Mouse (Mus musculus) CH12.LX (cell line): Measurements from ENCODE around the gene Msh3. TPM values are rescaled to one million over a fixed set of nuclear protein-coding genes. Genes with fewer than 3 reads are reported as not detected.

Source experiments
- DNase-seq: peaks from one replicate; pipeline ENCODE4 v3.0.0-alpha.2; 2013; ENCODE audit errors: extremely low read depth
- H3K27ac ChIP-seq: 2 replicates; pipeline ENCODE4 v1.5.1; 2012; ENCODE audit warnings: low read depth, mild to moderate bottlenecking, control low read depth, moderate library complexity; ENCODE audit not compliant: insufficient read depth
- H3K27me3 ChIP-seq: replicated peaks from 2 replicates; pipeline ENCODE3; 2012; ENCODE audit warnings: inconsistent platforms
- H3K36me3 ChIP-seq, 2 experiments: replicated peaks in 1 of 2; 2 replicates each; pipeline versions ENCODE3 to v1.6.1; 2012; ENCODE audit warnings: inconsistent platforms in 1 of 2, low read length in 1 of 2, mild to moderate bottlenecking in 1 of 2, mixed read lengths in 1 of 2, moderate library complexity in 1 of 2; ENCODE audit not compliant: control insufficient read depth in 1 of 2, insufficient read depth in 1 of 2
- H3K4me1 ChIP-seq, 2 experiments: 2 replicates each; pipeline ENCODE4 v1.6.1; 2012; ENCODE audit warnings: inconsistent platforms in 1 of 2, moderate library complexity in 1 of 2; ENCODE audit not compliant: insufficient read depth in 2 of 2, control insufficient read depth in 1 of 2
- H3K4me2 ChIP-seq: 2 replicates; pipeline ENCODE4 v1.6.1; 2012; ENCODE audit warnings: low read depth, mild to moderate bottlenecking, control low read depth; ENCODE audit not compliant: poor library complexity, insufficient read depth, severe bottlenecking
- H3K4me3 ChIP-seq, 3 experiments: fragments of 150-350 bp in 1 of 3; sonication (generic) in 1 of 3; replicated peaks in 1 of 3; 2 replicates each; pipeline versions ENCODE3 to v1.5.1; 2011 to 2012; ENCODE audit warnings: low read depth in 2 of 3, low read length in 2 of 3, mild to moderate bottlenecking in 2 of 3, moderate library complexity in 2 of 3, control low read depth in 1 of 3, improper control_type of control experiment in 1 of 3, inconsistent platforms in 1 of 3, mixed read lengths in 1 of 3; ENCODE audit not compliant: poor library complexity in 1 of 3
- H3K79me2 ChIP-seq: replicated peaks from 2 replicates; pipeline ENCODE4 v1.6.1; 2012; ENCODE audit warnings: mild to moderate bottlenecking, moderate library complexity; ENCODE audit not compliant: control insufficient read depth, poor library complexity, insufficient read depth, severe bottlenecking; ENCODE audit errors: extremely low read depth
- H3K9ac ChIP-seq: 2 replicates; pipeline ENCODE4 v1.6.1; 2012; ENCODE audit warnings: low read depth, mild to moderate bottlenecking, control low read depth, moderate library complexity; ENCODE audit not compliant: insufficient read depth
- H3K9me3 ChIP-seq: replicated peaks from 2 replicates; pipeline ENCODE3; 2012; ENCODE audit warnings: low read length, inconsistent platforms, mixed read lengths
- BHLHE40 ChIP-seq: IDR thresholded peaks from 2 replicates; pipeline ENCODE4 v1.6.1; 2011; ENCODE audit warnings: mild to moderate bottlenecking, low read depth, low read length, improper control_type of control experiment
- CHD1 ChIP-seq: IDR thresholded peaks from 2 replicates; pipeline ENCODE4 v1.6.1; 2012; ENCODE audit warnings: low read depth, low read length, improper control_type of control experiment, inconsistent platforms
- CTCF ChIP-seq, 2 experiments: IDR thresholded peaks in 1 of 2; conservative IDR thresholded peaks in 1 of 2; 2 replicates each; pipeline ENCODE4 v1.5.1; 2011 to 2012; ENCODE audit warnings: low read depth in 2 of 2, low read length in 2 of 2, improper control_type of control experiment in 1 of 2, inconsistent platforms in 1 of 2, mild to moderate bottlenecking in 1 of 2, moderate library complexity in 1 of 2
- ELF1 ChIP-seq: IDR thresholded peaks from 2 replicates; pipeline ENCODE4 v1.6.1; 2014; ENCODE audit warnings: low read depth, mild to moderate bottlenecking, inconsistent platforms, low read length, improper control_type of control experiment
- EP300 ChIP-seq: IDR thresholded peaks from 2 replicates; pipeline ENCODE4 v1.6.1; 2011; ENCODE audit warnings: low read length, improper control_type of control experiment
- ETS1 ChIP-seq: conservative IDR thresholded peaks from 2 replicates; pipeline ENCODE4 v1.6.1; 2012; ENCODE audit warnings: low read depth, mild to moderate bottlenecking, inconsistent platforms, low read length, improper control_type of control experiment, moderate library complexity
- JUN ChIP-seq: IDR thresholded peaks from 2 replicates; pipeline ENCODE4 v1.6.1; 2011; ENCODE audit warnings: low read depth, mild to moderate bottlenecking, low read length, improper control_type of control experiment, moderate library complexity; ENCODE audit not compliant: insufficient read depth
- JUND ChIP-seq: conservative IDR thresholded peaks from 2 replicates; pipeline ENCODE4 v1.6.1; 2011; ENCODE audit warnings: low read depth, low read length, improper control_type of control experiment
- MAZ ChIP-seq: IDR thresholded peaks from 2 replicates; pipeline ENCODE4 v1.6.1; 2012; ENCODE audit warnings: low read depth, mild to moderate bottlenecking, inconsistent platforms, low read length, improper control_type of control experiment, moderate library complexity
- MEF2A ChIP-seq: IDR thresholded peaks from 2 replicates; pipeline ENCODE4 v1.6.1; 2014; ENCODE audit warnings: low read depth, mild to moderate bottlenecking, inconsistent platforms, low read length, improper control_type of control experiment, borderline replicate concordance
- MXI1 ChIP-seq: IDR thresholded peaks from 2 replicates; pipeline ENCODE4 v1.6.1; 2011; ENCODE audit warnings: mild to moderate bottlenecking, low read depth, low read length, improper control_type of control experiment
- MYC ChIP-seq: IDR thresholded peaks from 2 replicates; pipeline ENCODE4 v1.6.1; 2011; ENCODE audit warnings: low read depth, mild to moderate bottlenecking, improper control_type of control experiment, low read length
- NELFE ChIP-seq: IDR thresholded peaks from 2 replicates; pipeline ENCODE4 v1.6.1; 2011; ENCODE audit warnings: low read depth, low read length, improper control_type of control experiment
- NRF1 ChIP-seq: IDR thresholded peaks from 2 replicates; pipeline ENCODE4 v1.6.1; 2014; ENCODE audit warnings: low read depth, mild to moderate bottlenecking, inconsistent platforms, low read length, improper control_type of control experiment, moderate library complexity
- PAX5 ChIP-seq: IDR thresholded peaks from 2 replicates; pipeline ENCODE4 v1.6.1; 2012; ENCODE audit warnings: low read length, inconsistent platforms, mixed read lengths
- POLR2A ChIP-seq: IDR thresholded peaks from 2 replicates; pipeline ENCODE4 v1.6.1; 2011; ENCODE audit warnings: low read depth, mild to moderate bottlenecking, improper control_type of control experiment, low read length
- POLR2AphosphoS2 ChIP-seq: IDR thresholded peaks from 2 replicates; pipeline ENCODE4 v1.6.1; 2011; ENCODE audit warnings: low read depth, low read length, improper control_type of control experiment
- RAD21 ChIP-seq: IDR thresholded peaks from 2 replicates; pipeline ENCODE4 v1.6.1; 2011; ENCODE audit warnings: low read depth, mild to moderate bottlenecking, low read length, improper control_type of control experiment, moderate library complexity
- SIN3A ChIP-seq: IDR thresholded peaks from 2 replicates; pipeline ENCODE4 v1.6.1; 2012; ENCODE audit warnings: low read length, improper control_type of control experiment, inconsistent platforms
- SMC3 ChIP-seq: IDR thresholded peaks from 2 replicates; pipeline ENCODE4 v1.6.1; 2011; ENCODE audit warnings: low read depth, low read length, improper control_type of control experiment
- TBP ChIP-seq: conservative IDR thresholded peaks from 2 replicates; pipeline ENCODE4 v1.6.1; 2011; ENCODE audit warnings: low read depth, low read length, improper control_type of control experiment
- USF2 ChIP-seq: conservative IDR thresholded peaks from 2 replicates; pipeline ENCODE4 v1.6.1; 2011; ENCODE audit warnings: low read depth, low read length, improper control_type of control experiment
- ZKSCAN1 ChIP-seq: IDR thresholded peaks from 2 replicates; pipeline ENCODE4 v1.6.1; 2012; ENCODE audit warnings: low read depth, inconsistent platforms, low read length, improper control_type of control experiment, borderline replicate concordance
- dilution Hi-C: fragments of 300-500 bp; cut with MboI; formaldehyde crosslinking; loops from 2 replicates; pipeline ENCODE4 v1.14.3; 2020; ENCODE audit warnings: low sequenced_read_pairs; ENCODE audit not compliant: extremely low pct_unique_long_range_greater_than_20kb, extremely low pct_ligation_motif_present
- in situ Hi-C: fragments of 300-500 bp; cut with MboI; formaldehyde crosslinking; loops from 3 replicates; pipeline ENCODE4 v1.14.3; 2019; ENCODE audit warnings: low sequenced_read_pairs, low pct_ligation_motif_present, low pct_unique_long_range_greater_than_20kb, mixed read lengths
- polyA plus RNA-seq: library from polyadenylated mRNA; unstranded; fragments of >175 nt; gene quantifications from 2 replicates; pipeline ENCODE4 v1.2.1, GENCODE M21; 2012; ENCODE audit warnings: low read depth; ENCODE audit not compliant: insufficient read length
- total RNA-seq, 2 experiments: library from RNA; depleted of rRNA; stranded (reverse); fragments of 300-350 nt in 1 of 2; fragments of >200 nt in 1 of 2; gene quantifications; 2 replicates each; pipeline ENCODE4 v1.2.3; 2012 to 2014

Gene Msh3
- total and polyA plus RNA-seq, 3 experiments: 13.7 to 27.0 (median 18.3) TPM

DNA sequence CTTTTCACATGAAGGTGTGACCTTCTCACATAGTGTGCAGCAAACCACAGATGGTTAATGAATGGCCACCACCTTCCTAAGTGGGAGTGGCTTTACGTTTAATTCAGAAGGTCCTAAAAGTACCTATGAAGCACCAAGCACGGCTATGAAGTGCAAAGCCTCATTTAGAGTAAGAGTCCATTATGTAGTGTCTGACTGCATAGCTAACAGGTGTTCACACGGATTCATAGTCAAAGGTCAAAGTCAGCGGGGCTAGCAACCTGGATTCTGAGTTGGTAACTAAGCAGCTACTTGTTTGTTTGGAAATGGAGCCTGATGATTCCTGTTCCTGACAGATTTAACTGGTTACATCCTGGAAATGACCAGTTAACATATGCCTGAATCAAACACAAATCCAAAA lies 53.0 kb downstream of the Msh3 start:
- Histone ChIP-seq H3K9me3 (peaks cover 4% of the 10 kb centered on the region), H3K4me3 (no peak overlapping the region), H3K9ac (no peak overlapping the region), H3K4me1 (peaks cover 4 to 24% of the 10 kb centered on the region in 2 experiments; a peak in 2 of 4 replicates), H3K27me3 (no peaks in the 10 kb centered on the region), H3K36me3 (peaks cover 0 to 44% of the 10 kb centered on the region in 2 experiments), H3K79me2 (no peaks in the 10 kb centered on the region; the same call in 1 of the 2 replicates), H3K27ac (no peak overlapping the region), H3K4me2 (no peak overlapping the region)
- dilution Hi-C loops (no loop called here), in situ Hi-C loops (no loop called here)
- no peak for DNase-seq
- no peak for TF ChIP-seq CTCF (conservative IDR thresholded peaks at IDR 0.05 in 1 of 2, IDR thresholded peaks at IDR 0.05 in 1 of 2; ENCODE audit: low read depth in 2 of 2, low read length in 2 of 2)
- TF ChIP-seq SMC3: no peak
- TF ChIP-seq RAD21: no peak
- no peak for TF ChIP-seq JUN
- no peak for TF ChIP-seq JUND
- no peak for TF ChIP-seq BHLHE40
- no peak for TF ChIP-seq MYC
- TF ChIP-seq POLR2A: no peak

DNA sequence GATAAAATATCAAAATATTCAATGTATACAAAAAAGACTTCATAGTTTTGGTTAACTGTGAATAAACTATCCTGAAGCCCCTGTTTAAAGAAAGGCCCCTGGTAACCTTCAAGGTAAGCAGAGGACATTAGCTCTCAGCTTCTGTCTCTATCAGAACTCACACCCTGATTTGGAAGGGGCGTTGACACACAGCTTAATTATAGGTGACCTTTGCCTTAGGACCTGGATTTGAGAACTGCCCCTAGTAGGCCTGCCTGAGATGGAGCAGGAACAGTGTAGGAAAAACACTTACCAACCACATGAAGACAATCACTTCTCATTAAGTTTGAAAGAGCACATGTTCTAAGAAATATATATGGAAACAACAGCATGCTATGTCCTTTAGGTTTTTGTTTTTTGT lies 55.3 kb downstream of the Msh3 start:
- Histone ChIP-seq H3K4me3 (no peak overlapping the region), H3K36me3 (peaks cover 2 to 44% of the 10 kb centered on the region in 2 experiments), H3K4me1 (peaks cover 4 to 24% of the 10 kb centered on the region in 2 experiments; a peak in 2 of 4 replicates), H3K79me2 (no peaks in the 10 kb centered on the region; the same call in 1 of the 2 replicates), H3K4me2 (no peak overlapping the region), H3K9me3 (no peaks in the 10 kb centered on the region), H3K27ac (no peak overlapping the region), H3K9ac (no peak overlapping the region), H3K27me3 (no peaks in the 10 kb centered on the region)
- no peak for DNase-seq
- dilution Hi-C loops: no loop called here
- in situ Hi-C loops: no loop called here
- TF ChIP-seq ETS1 (no peak), ZKSCAN1 (no peak), CHD1 (no peak), PAX5 (no peak), MEF2A (no peak), MYC (no peak), POLR2AphosphoS2 (no peak), RAD21 (no peak), BHLHE40 (no peak), SIN3A (no peak), JUND (no peak), MAZ (no peak), TBP (no peak), MXI1 (no peak), NELFE (no peak), NRF1 (no peak), USF2 (no peak), EP300 (no peak), CTCF (conservative IDR thresholded peaks at IDR 0.05 in 1 of 2, IDR thresholded peaks at IDR 0.05 in 1 of 2; ENCODE audit: low read depth in 2 of 2, low read length in 2 of 2) (no peak), ELF1 (no peak)
